Mouse (Mus musculus) limb, embryonic 13.5 days (tissue): ENCODE data around the gene Kbtbd12. TPM values are rescaled to one million over a fixed set of nuclear protein-coding genes. Genes with fewer than 3 reads are reported as not detected.

Source experiments
- ATAC-seq: fragments of 200-750 bp; cut with Nextera tagmentation; 2 replicates; pipeline ENCODE4 v1.8.0; 2017; ENCODE audit warnings: low read depth, moderate number of reproducible peaks, moderate TSS enrichment; ENCODE audit not compliant: low FRiP score
- H3K27ac ChIP-seq: fragments of 300-500 bp; sonication (generic); 2 replicates; pipeline ENCODE4 v1.5.1; 2015; ENCODE audit warnings: inconsistent platforms, mild to moderate bottlenecking, moderate library complexity
- H3K27me3 ChIP-seq: fragments of 300-500 bp; sonication (generic); 2 replicates; pipeline ENCODE4 v1.6.1; 2015; ENCODE audit warnings: mild to moderate bottlenecking, inconsistent platforms
- H3K36me3 ChIP-seq: fragments of 300-500 bp; sonication (generic); 2 replicates; pipeline ENCODE4 v1.6.1; 2015; ENCODE audit warnings: inconsistent platforms, mild to moderate bottlenecking, moderate library complexity
- H3K4me1 ChIP-seq: fragments of 300-500 bp; sonication (generic); 2 replicates; pipeline ENCODE4 v1.6.1; 2015; ENCODE audit warnings: inconsistent platforms
- H3K4me2 ChIP-seq: fragments of 300-500 bp; sonication (generic); replicated peaks from 2 replicates; pipeline ENCODE4 v1.6.1; 2015; ENCODE audit warnings: inconsistent platforms, mild to moderate bottlenecking, moderate library complexity
- H3K4me3 ChIP-seq: fragments of 300-500 bp; sonication (generic); 2 replicates; pipeline ENCODE4 v1.5.1; 2015; ENCODE audit warnings: moderate library complexity, mild to moderate bottlenecking, inconsistent platforms
- H3K9ac ChIP-seq: fragments of 300-500 bp; sonication (generic); 2 replicates; pipeline ENCODE4 v1.6.1; 2015; ENCODE audit warnings: mild to moderate bottlenecking, inconsistent platforms
- H3K9me3 ChIP-seq: fragments of 300-500 bp; sonication (generic); 2 replicates; pipeline ENCODE4 v1.6.1; 2016; ENCODE audit warnings: inconsistent platforms
- WGBS: fragments of 180-500 bp; shearing (Covaris S2); methylation state at CpG from one replicate; pipeline ENCODE4 v1.1.7; 2015; 5-methylcytosine and 5-hydroxymethylcytosine counted together
- polyA plus RNA-seq: library from polyadenylated mRNA; unstranded; fragments of >200 nt; fragmentation: Nextera tagmentation; extraction: Ambion mirVana; gene quantifications from 2 replicates; pipeline ENCODE4 v1.2.1, GENCODE M21; 2015

Gene Kbtbd12
- 0.51 and 0.54 TPM in 2 replicates for polyA plus RNA-seq

- no peak for ATAC-seq
- Histone ChIP-seq H3K4me3 (no peak within 1 kb of the TSS), H3K9me3 (peaks cover 7% of the 10 kb centered on the region; the same call in 1 of the 2 replicates), H3K27ac (no peak within 1 kb of the TSS), H3K36me3 (no peaks in the 10 kb centered on the region), H3K4me1 (peaks cover 3% of the 10 kb centered on the region; the same call in 1 of the 2 replicates), H3K4me2 (no peak within 1 kb of the TSS), H3K27me3 (no peaks in the 10 kb centered on the region), H3K9ac (no peak within 1 kb of the TSS)
- WGBS, result 96% methylated on average over 5 of the region's 5 CpGs
Measured at GRCm38 (mm10) chr6:88637611-88638301, at the start of gene Kbtbd12. Gene Kbtbd12, minus strand, starts transcription at chr6:88637950.

DNA sequence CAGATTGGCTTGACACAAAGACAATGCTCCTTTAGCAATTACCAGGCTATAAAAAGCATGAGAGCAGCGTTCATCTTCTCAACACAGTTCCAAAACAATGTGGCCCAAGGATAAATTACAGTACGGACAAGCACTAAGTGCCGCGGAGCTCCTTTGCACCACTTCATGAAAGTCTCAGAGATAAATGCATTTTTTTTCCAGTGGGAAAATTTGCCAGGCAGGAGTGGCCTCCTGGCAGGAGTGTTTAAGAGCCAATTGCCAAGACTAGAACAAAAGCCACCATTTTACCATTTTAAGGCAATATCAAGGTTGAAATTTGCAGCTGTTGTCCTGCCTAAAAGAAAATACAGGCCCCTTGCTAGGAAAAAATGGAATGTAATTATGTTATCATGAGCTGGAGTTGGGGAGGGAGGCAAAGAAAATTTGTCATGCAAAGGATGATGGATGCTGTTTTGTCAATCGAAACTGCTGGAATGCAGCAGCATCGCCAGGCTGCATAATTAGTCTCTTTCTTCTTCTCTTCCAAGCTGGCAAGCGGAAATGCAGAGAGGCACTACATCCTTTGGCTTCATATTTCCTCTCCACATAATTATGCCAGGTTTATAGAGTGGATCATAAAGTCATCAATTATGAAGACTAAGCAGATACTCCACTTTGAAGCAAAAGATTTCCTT, 45.8 kb upstream of the Kbtbd12 start:
- Histone ChIP-seq H3K4me2 (no peak overlapping the region), H3K36me3 (no peaks in the 10 kb centered on the region), H3K4me1 (no peaks in the 10 kb centered on the region), H3K9ac (no peak overlapping the region), H3K27me3 (no peaks in the 10 kb centered on the region), H3K4me3 (no peak overlapping the region), H3K9me3 (peaks cover 3% of the 10 kb centered on the region; the same call in 1 of the 2 replicates), H3K27ac (no peak overlapping the region)
- ATAC-seq, result no peak
- 65% methylated on average over 7 of the region's 7 CpGs for WGBS

- 80% methylated on average over 3 of the region's 3 CpGs for WGBS
- peaks cover under 1% of the 10 kb centered on the region; the same call in 1 of the 2 replicates for H3K9me3 ChIP-seq
Measured at GRCm38 (mm10) chr6:88681026-88681425, 43.3 kb upstream of the Kbtbd12 start.

DNA sequence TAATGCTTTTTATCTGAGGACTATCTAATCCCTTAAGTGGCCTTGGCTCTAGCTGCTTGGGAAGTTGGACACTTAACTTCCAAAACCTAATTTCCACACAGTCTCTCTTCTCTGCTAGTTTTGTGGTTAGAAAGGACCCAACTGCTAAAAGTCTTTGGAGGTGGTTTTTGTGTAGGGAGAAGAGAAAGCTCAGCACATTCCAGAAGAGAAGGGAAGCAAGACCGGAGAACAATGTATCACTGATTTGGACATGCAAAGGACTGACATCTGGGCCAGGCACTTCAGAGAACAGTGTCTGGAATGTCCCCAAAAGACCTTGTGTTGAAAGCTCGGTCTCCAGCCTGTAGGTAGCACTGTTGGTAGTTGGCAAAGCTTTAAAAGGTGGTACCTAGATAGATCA, 40.0 kb upstream of the Kbtbd12 start:
- Histone ChIP-seq H3K27me3 (no peaks in the 10 kb centered on the region), H3K4me1 (no peaks in the 10 kb centered on the region), H3K9me3 (no peaks in the 10 kb centered on the region; the same call in 1 of the 2 replicates), H3K36me3 (no peaks in the 10 kb centered on the region), H3K27ac (no peak overlapping the region), H3K4me2 (no peak overlapping the region), H3K4me3 (no peak overlapping the region), H3K9ac (no peak overlapping the region)
- ATAC-seq, result no peak
- WGBS, result 59% methylated on average over 2 of the region's 2 CpGs

More at GRCm38 (mm10) chr6:88681026-88681425, 43.3 kb upstream of the Kbtbd12 start:
- H3K27me3 ChIP-seq, result no peaks in the 10 kb centered on the region
- no peak overlapping the region for H3K9ac ChIP-seq
- H3K4me2 ChIP-seq, result no peak overlapping the region
- H3K4me1 ChIP-seq, result no peaks in the 10 kb centered on the region
- no peak for ATAC-seq
- no peaks in the 10 kb centered on the region for H3K36me3 ChIP-seq
- no peak overlapping the region for H3K4me3 ChIP-seq
- no peak overlapping the region for H3K27ac ChIP-seq

DNA sequence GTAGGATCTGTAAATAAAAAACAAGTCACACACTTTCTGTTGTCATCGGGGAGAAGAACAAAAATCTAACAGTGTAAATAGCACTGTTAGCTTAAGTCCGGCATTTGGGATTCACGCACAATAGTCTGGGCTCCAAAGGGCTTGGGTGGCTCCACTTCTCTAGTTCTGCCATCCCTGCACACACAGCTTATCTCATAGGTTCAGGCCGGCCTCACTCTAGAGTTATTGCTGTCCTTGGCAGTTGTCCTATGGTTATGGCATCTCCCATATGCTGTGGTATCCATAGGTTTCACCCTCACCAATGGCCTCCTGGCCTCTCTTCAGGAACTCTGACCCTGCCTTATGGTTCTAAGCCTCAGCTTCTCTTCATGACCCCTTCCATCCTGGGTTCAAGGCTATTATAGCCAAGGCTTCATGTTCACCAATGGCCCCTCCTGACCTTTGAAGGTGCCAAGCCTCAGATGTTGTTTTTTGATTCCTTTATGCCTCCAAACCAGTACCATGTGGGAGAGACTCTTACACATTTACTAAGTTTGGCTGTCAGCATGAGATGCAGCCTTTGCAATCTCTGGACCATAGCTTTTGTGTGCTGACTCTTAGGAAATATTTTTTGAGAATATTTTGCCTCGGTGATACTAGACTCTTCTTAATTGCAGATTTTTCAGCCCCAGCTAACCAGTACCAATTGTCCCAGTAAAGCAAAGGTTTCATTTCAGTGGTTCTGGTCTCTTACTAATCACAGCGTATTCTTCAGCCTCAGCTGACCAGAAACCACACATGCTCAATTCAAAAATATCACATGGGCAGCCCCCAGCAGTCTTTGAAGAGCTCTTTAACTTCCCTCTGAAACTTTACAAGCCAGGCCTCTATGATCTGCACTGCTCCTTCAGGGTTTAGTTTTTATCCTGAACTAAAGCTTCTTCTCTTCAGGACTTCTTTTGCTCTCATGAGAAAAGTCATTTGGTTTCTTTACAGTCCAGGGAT, 39.3 kb upstream of the Kbtbd12 start:
- Histone ChIP-seq H3K27ac (no peak overlapping the region), H3K4me2 (no peak overlapping the region), H3K36me3 (no peaks in the 10 kb centered on the region), H3K27me3 (no peaks in the 10 kb centered on the region), H3K9me3 (no peaks in the 10 kb centered on the region; the same call in 1 of the 2 replicates), H3K4me3 (no peak overlapping the region), H3K9ac (no peak overlapping the region), H3K4me1 (no peaks in the 10 kb centered on the region)
- no peak for ATAC-seq
- 88% methylated on average over 6 of the region's 6 CpGs for WGBS

GRCm38 (mm10) chr6:88675815-88676214, 38.1 kb upstream of the Kbtbd12 start:
- Histone ChIP-seq H3K4me3 (no peak overlapping the region), H3K4me1 (no peaks in the 10 kb centered on the region), H3K27ac (no peak overlapping the region), H3K4me2 (no peak overlapping the region), H3K36me3 (no peaks in the 10 kb centered on the region), H3K9ac (no peak overlapping the region), H3K9me3 (no peaks in the 10 kb centered on the region; the same call in 1 of the 2 replicates), H3K27me3 (no peaks in the 10 kb centered on the region)
- WGBS, result 84% methylated on average over 2 of the region's 2 CpGs
- ATAC-seq, result no peak

GRCm38 (mm10) chr6:88662284-88662683, 24.5 kb upstream of the Kbtbd12 start:
- H3K27ac ChIP-seq, result no peak overlapping the region
- no peaks in the 10 kb centered on the region for H3K36me3 ChIP-seq
- H3K4me1 ChIP-seq, result no peaks in the 10 kb centered on the region
- no peak overlapping the region for H3K4me2 ChIP-seq
- no peaks in the 10 kb centered on the region for H3K9me3 ChIP-seq
- no peak overlapping the region for H3K4me3 ChIP-seq
- H3K9ac ChIP-seq, result no peak overlapping the region
- 84% methylated on average over 3 of the region's 3 CpGs for WGBS
- H3K27me3 ChIP-seq, result no peaks in the 10 kb centered on the region
- no peak for ATAC-seq

DNA sequence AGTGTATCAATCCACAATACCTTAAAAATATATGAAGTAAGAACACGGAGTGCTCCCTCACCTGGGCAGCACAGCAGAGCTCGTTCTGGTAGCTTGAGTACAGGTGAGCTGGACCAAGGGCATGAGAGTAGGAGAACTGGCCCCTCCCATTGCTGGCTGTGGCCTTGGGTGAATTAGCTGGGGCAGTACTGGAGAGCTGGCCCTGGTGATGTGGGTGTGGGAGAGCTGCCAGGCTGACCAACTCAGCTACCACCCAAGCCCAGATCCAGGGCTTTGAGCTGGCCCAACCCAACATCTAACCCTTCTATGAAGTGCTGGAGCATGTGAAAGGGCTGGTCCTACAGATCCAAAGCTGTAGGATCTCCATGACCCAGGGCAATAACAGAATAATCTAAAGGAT, 23.9 kb upstream of the Kbtbd12 start:
- no peak for ATAC-seq
- 80% methylated on average over 2 of the region's 2 CpGs for WGBS
- no peaks in the 10 kb centered on the region for H3K27me3 ChIP-seq
- H3K4me3 ChIP-seq, result no peak overlapping the region
- no peak overlapping the region for H3K4me2 ChIP-seq
- H3K36me3 ChIP-seq, result no peaks in the 10 kb centered on the region
- no peaks in the 10 kb centered on the region for H3K9me3 ChIP-seq
- no peaks in the 10 kb centered on the region for H3K4me1 ChIP-seq
- no peak overlapping the region for H3K9ac ChIP-seq
- no peak overlapping the region for H3K27ac ChIP-seq

- Histone ChIP-seq H3K9ac (no peak overlapping the region), H3K4me2 (no peak overlapping the region), H3K27me3 (no peaks in the 10 kb centered on the region), H3K27ac (no peak overlapping the region), H3K4me1 (no peaks in the 10 kb centered on the region), H3K9me3 (no peaks in the 10 kb centered on the region), H3K36me3 (no peaks in the 10 kb centered on the region), H3K4me3 (no peak overlapping the region)
- 69% methylated on average over 4 of the region's 4 CpGs for WGBS
- ATAC-seq, result no peak
Measured at GRCm38 (mm10) chr6:88647564-88648295, 10.0 kb upstream of the Kbtbd12 start.

DNA sequence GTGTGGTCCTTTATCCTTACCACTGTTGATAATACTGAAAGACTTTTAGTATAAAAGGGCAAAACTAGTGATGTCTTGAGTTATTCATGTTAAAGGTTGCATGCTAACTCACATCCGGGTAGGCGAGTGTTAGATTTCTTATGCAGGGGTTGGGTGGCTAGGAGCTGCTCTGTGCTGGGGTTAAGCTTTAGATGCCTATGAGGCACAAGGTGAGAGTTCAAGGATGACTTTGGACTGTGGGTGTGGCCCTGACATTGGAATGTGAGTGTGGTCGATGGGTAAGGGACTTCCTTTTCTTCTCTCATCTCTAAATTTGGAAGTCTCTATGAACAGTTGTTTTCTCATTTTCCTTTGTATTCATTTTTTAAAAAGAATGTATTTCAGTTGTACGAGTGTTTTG, 7.0 kb upstream of the Kbtbd12 start:
- Histone ChIP-seq H3K27me3 (no peaks in the 10 kb centered on the region), H3K4me1 (peaks cover 2% of the 10 kb centered on the region; the same call in 1 of the 2 replicates), H3K27ac (no peak overlapping the region), H3K9ac (no peak overlapping the region), H3K4me2 (no peak overlapping the region), H3K4me3 (no peak overlapping the region), H3K9me3 (no peaks in the 10 kb centered on the region), H3K36me3 (no peaks in the 10 kb centered on the region)
- no peak for ATAC-seq
- 77% methylated on average over 4 of the region's 4 CpGs for WGBS

DNA sequence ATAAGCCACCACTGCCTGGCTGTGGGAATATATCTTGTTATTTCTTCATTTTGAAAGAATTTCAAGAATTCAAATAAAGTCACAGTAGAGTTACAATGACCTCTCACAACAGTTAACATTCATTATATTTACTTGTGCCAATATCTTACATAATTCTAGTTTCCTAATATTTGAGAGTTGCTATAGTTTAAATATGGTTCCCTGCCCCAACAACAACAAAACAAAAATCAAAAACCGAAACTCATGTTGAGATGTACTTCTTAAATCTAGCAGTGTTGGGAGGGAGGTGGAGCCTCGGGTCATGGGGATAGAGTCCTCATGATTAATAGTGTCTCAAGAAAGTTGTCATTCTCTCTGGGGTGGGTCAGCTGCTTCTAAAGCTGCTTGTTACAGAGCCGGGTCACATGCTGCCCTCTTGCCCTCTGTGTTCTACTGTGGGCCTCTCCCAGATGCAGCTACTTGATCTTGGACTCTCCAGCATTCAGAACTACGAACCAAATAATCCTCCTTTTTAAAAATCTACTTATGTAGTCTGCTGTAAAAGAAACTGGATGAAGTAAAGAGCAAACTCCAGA, 3.7 kb upstream of the Kbtbd12 start:
- H3K9me3 ChIP-seq, result peaks cover 7% of the 10 kb centered on the region; the same call in 1 of the 2 replicates
- no peak overlapping the region for H3K9ac ChIP-seq
- 64% methylated on average over 4 of the region's 4 CpGs for WGBS
- H3K27me3 ChIP-seq, result no peaks in the 10 kb centered on the region
- no peak for ATAC-seq
- no peak overlapping the region for H3K4me2 ChIP-seq
- H3K4me3 ChIP-seq, result no peak overlapping the region
- H3K4me1 ChIP-seq, result peaks cover 3% of the 10 kb centered on the region; the same call in 1 of the 2 replicates
- H3K27ac ChIP-seq, result no peak overlapping the region
- H3K36me3 ChIP-seq, result no peaks in the 10 kb centered on the region
